ENCODE assay signal across 33 mouse cellular contexts in genomic region chr1:93035981-93036380, GRCm38 (mm10). TPM values are rescaled to one million over a fixed set of nuclear protein-coding genes. Genes with fewer than 3 reads are reported as not detected.
A peak's percentile ranks its signal among the peaks of the same experiment; 100 is the strongest.
DNase-seq lines count a peak whose midpoint lies in the region; ATAC-seq and TF ChIP-seq lines count a peak whose summit lies in the region.
"Had no signal": no experiment of that assay in that cellular context is flagged by ENCODE, and none has a peak within 500 bp of the region (broad histone marks: within the 10 kb centered on the region; RNA-seq: fewer than 3 reads in every experiment).

No protein-coding gene starts in this region.

- no peak overlapping the region for H3K4me3 ChIP-seq in forebrain, postnatal 0 days (ENCODE audit: low read depth, low read length)
- H3K4me3 ChIP-seq in forebrain, embryonic 16.5 days (replicated peaks; ENCODE audit: low read length): no peak overlapping the region
- no peak overlapping the region for H3K4me3 ChIP-seq in heart, postnatal 0 days (ENCODE audit: low read depth, low read length)
- H3K4me3 ChIP-seq in heart, embryonic 10.5 days: no peak overlapping the region
- H3K4me3 ChIP-seq in hindbrain, embryonic 15.5 days: no peak overlapping the region
- H3K4me3 ChIP-seq in hindbrain, embryonic 13.5 days: no peak overlapping the region
- no peak overlapping the region for H3K4me3 ChIP-seq in midbrain, postnatal 0 days (ENCODE audit: low read depth, low read length)
- no peak overlapping the region for H3K4me3 ChIP-seq in midbrain, embryonic 16.5 days (ENCODE audit: low read depth, low read length)
- H3K4me3 ChIP-seq: forebrain, embryonic 12.5 days; forebrain, embryonic 15.5 days; gastrocnemius, adult 2 months; heart, embryonic 12.5 days; intestine, embryonic 15.5 days; kidney, embryonic 15.5 days had no signal

- no peak for TF ChIP-seq CTCF in forebrain, postnatal 0 days (IDR thresholded peaks at IDR 0.05; ENCODE audit: low read depth)
- TF ChIP-seq CTCF in heart, postnatal 0 days (IDR thresholded peaks at IDR 0.05; ENCODE audit: low read depth): no peak
- TF ChIP-seq CTCF in midbrain, postnatal 0 days (IDR thresholded peaks at IDR 0.05): no peak

- H3K9ac ChIP-seq in forebrain, postnatal 0 days: no peak overlapping the region
- H3K9ac ChIP-seq in forebrain, embryonic 16.5 days (replicated peaks; ENCODE audit: low read depth, low read length): no peak overlapping the region
- no peak overlapping the region for H3K9ac ChIP-seq in heart, postnatal 0 days (replicated peaks; ENCODE audit: low read depth, low read length)
- no peak overlapping the region for H3K9ac ChIP-seq in hindbrain, embryonic 15.5 days
- no peak overlapping the region for H3K9ac ChIP-seq in hindbrain, embryonic 13.5 days
- no peak overlapping the region for H3K9ac ChIP-seq in midbrain, postnatal 0 days (replicated peaks; ENCODE audit: low read length, poor library complexity, severe bottlenecking)
- no peak overlapping the region for H3K9ac ChIP-seq in midbrain, embryonic 16.5 days (ENCODE audit: low read depth, low read length)
- H3K9ac ChIP-seq: forebrain, embryonic 12.5 days; forebrain, embryonic 15.5 days; heart, embryonic 12.5 days; intestine, embryonic 15.5 days; kidney, embryonic 15.5 days had no signal

- ATAC-seq in forebrain, postnatal 0 days: peak; percentile 8; the same call in 1 of the 2 replicates
- ATAC-seq in forebrain, embryonic 16.5 days: no peak
- ATAC-seq in heart, postnatal 0 days (ENCODE audit: insufficient read depth, low read depth): peak; percentile 31; the same call in 1 of the 2 replicates
- 0 out of 2 replicates have a peak, but pooled peaks have one; percentile 4 for ATAC-seq in hindbrain, embryonic 15.5 days (ENCODE audit: low FRiP score, low read depth)
- no peak for ATAC-seq in hindbrain, embryonic 13.5 days (ENCODE audit: low FRiP score)
- ATAC-seq in midbrain, postnatal 0 days (ENCODE audit: low FRiP score): no peak
- no peak for ATAC-seq in midbrain, embryonic 16.5 days
- ATAC-seq: forebrain, embryonic 15.5 days; intestine, embryonic 15.5 days; Patski had no signal

- peaks cover 98% of the 10 kb centered on the region for H3K36me3 ChIP-seq in forebrain, postnatal 0 days (ENCODE audit: insufficient read depth)
- H3K36me3 ChIP-seq in forebrain, embryonic 16.5 days (ENCODE audit: control insufficient read depth, insufficient read depth): peaks cover 40% of the 10 kb centered on the region
- no peaks in the 10 kb centered on the region for H3K36me3 ChIP-seq in heart, postnatal 0 days (replicated peaks; ENCODE audit: control insufficient read depth, insufficient read depth, low read length)
- no peaks in the 10 kb centered on the region for H3K36me3 ChIP-seq in heart, embryonic 10.5 days
- peaks cover 93% of the 10 kb centered on the region for H3K36me3 ChIP-seq in hindbrain, embryonic 15.5 days
- H3K36me3 ChIP-seq in hindbrain, embryonic 13.5 days: peaks cover 99% of the 10 kb centered on the region
- peaks cover 94% of the 10 kb centered on the region for H3K36me3 ChIP-seq in midbrain, postnatal 0 days (ENCODE audit: insufficient read depth, low read length)
- H3K36me3 ChIP-seq in midbrain, embryonic 16.5 days (ENCODE audit: control insufficient read depth, insufficient read depth, low read length): peaks cover 79% of the 10 kb centered on the region
- H3K36me3 ChIP-seq: G1E; intestine, embryonic 15.5 days; kidney, embryonic 15.5 days had no signal

- H3K4me1 ChIP-seq in forebrain, postnatal 0 days (ENCODE audit: insufficient read depth): no peaks in the 10 kb centered on the region
- no peaks in the 10 kb centered on the region for H3K4me1 ChIP-seq in forebrain, embryonic 16.5 days (replicated peaks; ENCODE audit: control insufficient read depth, insufficient read depth, low read length)
- H3K4me1 ChIP-seq in heart, postnatal 0 days (ENCODE audit: control insufficient read depth, insufficient read depth): peaks cover 22% of the 10 kb centered on the region
- H3K4me1 ChIP-seq in heart, embryonic 10.5 days: peaks cover 27% of the 10 kb centered on the region
- no peaks in the 10 kb centered on the region for H3K4me1 ChIP-seq in hindbrain, embryonic 15.5 days (replicated peaks)
- H3K4me1 ChIP-seq in hindbrain, embryonic 13.5 days (replicated peaks): no peaks in the 10 kb centered on the region
- H3K4me1 ChIP-seq in midbrain, postnatal 0 days (ENCODE audit: insufficient read depth, low read length): no peaks in the 10 kb centered on the region
- H3K4me1 ChIP-seq in midbrain, embryonic 16.5 days (ENCODE audit: control insufficient read depth, insufficient read depth, low read length): no peaks in the 10 kb centered on the region
- H3K4me1 ChIP-seq: forebrain, embryonic 12.5 days; forebrain, embryonic 15.5 days; intestine, embryonic 15.5 days; kidney, embryonic 15.5 days had no signal

- 72% methylated on average over 4 of the region's 4 CpGs for WGBS in forebrain, postnatal 0 days
- 88% methylated on average over 4 of the region's 4 CpGs for WGBS in forebrain, embryonic 16.5 days
- 38% methylated on average over 4 of the region's 4 CpGs for WGBS in heart, postnatal 0 days
- WGBS in heart, embryonic 10.5 days: 70% methylated on average over 4 of the region's 4 CpGs
- WGBS in hindbrain, embryonic 15.5 days: 78% methylated on average over 4 of the region's 4 CpGs
- WGBS in hindbrain, embryonic 13.5 days: 75% methylated on average over 4 of the region's 4 CpGs
- 83% methylated on average over 4 of the region's 4 CpGs for WGBS in midbrain, postnatal 0 days
- 70% methylated on average over 4 of the region's 4 CpGs for WGBS in midbrain, embryonic 16.5 days

- H3K27me3 ChIP-seq in forebrain, postnatal 0 days (ENCODE audit: insufficient read depth, low read length): no peaks in the 10 kb centered on the region
- no peaks in the 10 kb centered on the region for H3K27me3 ChIP-seq in forebrain, embryonic 16.5 days (replicated peaks; ENCODE audit: control insufficient read depth, insufficient read depth, low read length)
- H3K27me3 ChIP-seq in heart, postnatal 0 days (ENCODE audit: control insufficient read depth, insufficient read depth, low read length): no peaks in the 10 kb centered on the region
- no peaks in the 10 kb centered on the region for H3K27me3 ChIP-seq in heart, embryonic 10.5 days (ENCODE audit: insufficient read depth, poor library complexity, severe bottlenecking)
- no peaks in the 10 kb centered on the region for H3K27me3 ChIP-seq in hindbrain, embryonic 15.5 days
- H3K27me3 ChIP-seq in hindbrain, embryonic 13.5 days: no peaks in the 10 kb centered on the region
- H3K27me3 ChIP-seq in midbrain, postnatal 0 days (ENCODE audit: insufficient read depth, low read length): no peaks in the 10 kb centered on the region
- no peaks in the 10 kb centered on the region for H3K27me3 ChIP-seq in midbrain, embryonic 16.5 days (ENCODE audit: control insufficient read depth, insufficient read depth, low read depth, low read length)
- H3K27me3 ChIP-seq: forebrain, embryonic 12.5 days; forebrain, embryonic 15.5 days; heart, embryonic 12.5 days; intestine, embryonic 15.5 days; kidney, embryonic 15.5 days had no signal

- no peak overlapping the region for H3K4me2 ChIP-seq in forebrain, postnatal 0 days (ENCODE audit: low read depth)
- H3K4me2 ChIP-seq in forebrain, embryonic 16.5 days (ENCODE audit: low read length): no peak overlapping the region
- no peak overlapping the region for H3K4me2 ChIP-seq in heart, postnatal 0 days (ENCODE audit: low read depth, low read length)
- H3K4me2 ChIP-seq in hindbrain, embryonic 15.5 days: no peak overlapping the region
- no peak overlapping the region for H3K4me2 ChIP-seq in hindbrain, embryonic 13.5 days
- no peak overlapping the region for H3K4me2 ChIP-seq in midbrain, postnatal 0 days (ENCODE audit: low read depth, low read length, poor library complexity, severe bottlenecking)
- no peak overlapping the region for H3K4me2 ChIP-seq in midbrain, embryonic 16.5 days (ENCODE audit: low read length)
- H3K4me2 ChIP-seq: forebrain, embryonic 12.5 days; forebrain, embryonic 15.5 days; heart, embryonic 12.5 days; intestine, embryonic 15.5 days; kidney, embryonic 15.5 days had no signal

- no peak for DNase-seq in forebrain, postnatal 0 days
- peak; percentile 15 for DNase-seq in heart, postnatal 0 days (ENCODE audit: low spot score)
- DNase-seq in heart, embryonic 10.5 days (ENCODE audit: low spot score): no peak
- DNase-seq in midbrain, postnatal 0 days (ENCODE audit: low spot score): peak; percentile 43
- DNase-seq: adrenal gland, postnatal 10 days; adrenal gland, postnatal 36 days; B cell, adult 2 months; cerebellum, adult 18-20 months; cerebellum, adult 9-10 months; cerebellum, postnatal 14 days; gastrocnemius, adult 2 months; gastrocnemius, postnatal 14 days; heart, adult 11 months; heart, postnatal 36 days; kidney, adult 11 months; kidney, adult 8-10 months had no signal

- TF ChIP-seq EP300 in heart, postnatal 0 days (IDR thresholded peaks at IDR 0.05; ENCODE audit: low read depth): no peak

- no peak overlapping the region for H3K27ac ChIP-seq in forebrain, postnatal 0 days (ENCODE audit: low read depth, low read length)
- H3K27ac ChIP-seq in forebrain, embryonic 16.5 days (ENCODE audit: low read length): no peak overlapping the region
- 0 out of 2 replicates have a peak overlapping the region, but pooled peaks have one; percentile 20 for H3K27ac ChIP-seq in heart, postnatal 0 days (ENCODE audit: low read depth)
- no peak overlapping the region for H3K27ac ChIP-seq in heart, embryonic 10.5 days
- H3K27ac ChIP-seq in hindbrain, embryonic 15.5 days (replicated peaks): no peak overlapping the region
- no peak overlapping the region for H3K27ac ChIP-seq in hindbrain, embryonic 13.5 days
- no peak overlapping the region for H3K27ac ChIP-seq in midbrain, postnatal 0 days (ENCODE audit: low read depth, low read length)
- no peak overlapping the region for H3K27ac ChIP-seq in midbrain, embryonic 16.5 days (ENCODE audit: low read length)
- H3K27ac ChIP-seq: forebrain, embryonic 12.5 days; forebrain, embryonic 15.5 days; gastrocnemius, adult 2 months; intestine, embryonic 15.5 days; kidney, embryonic 15.5 days had no signal

- no peaks in the 10 kb centered on the region for H3K9me3 ChIP-seq in forebrain, postnatal 0 days (ENCODE audit: low read length)
- H3K9me3 ChIP-seq in forebrain, embryonic 16.5 days (ENCODE audit: control insufficient read depth, low read length): no peaks in the 10 kb centered on the region
- H3K9me3 ChIP-seq in heart, postnatal 0 days (replicated peaks; ENCODE audit: control insufficient read depth, low read length): no peaks in the 10 kb centered on the region
- peaks cover 2% of the 10 kb centered on the region; the same call in 1 of the 2 replicates for H3K9me3 ChIP-seq in heart, embryonic 10.5 days
- H3K9me3 ChIP-seq in hindbrain, embryonic 15.5 days: no peaks in the 10 kb centered on the region
- no peaks in the 10 kb centered on the region for H3K9me3 ChIP-seq in hindbrain, embryonic 13.5 days
- H3K9me3 ChIP-seq in midbrain, postnatal 0 days (ENCODE audit: low read length): no peaks in the 10 kb centered on the region
- H3K9me3 ChIP-seq in midbrain, embryonic 16.5 days (replicated peaks; ENCODE audit: control insufficient read depth, low read length, poor library complexity, severe bottlenecking): no peaks in the 10 kb centered on the region
- H3K9me3 ChIP-seq: forebrain, embryonic 12.5 days; forebrain, embryonic 15.5 days; G1E; intestine, embryonic 15.5 days had no signal

RNA-seq across cellular contexts. Expression of gene Aqp12, which starts 29.8 kb away (rescaled TPM):
- total RNA-seq in forebrain, postnatal 0 days (2014; rRNA removed): not detected in 2 replicates
- polyA plus RNA-seq in forebrain, postnatal 0 days (2015; fragmentation: Nextera tagmentation; extraction: Ambion mirVana): not detected in 2 replicates
- polyA plus RNA-seq in forebrain, embryonic 16.5 days (2015; fragmentation: Nextera tagmentation; extraction: Ambion mirVana): not detected in 2 replicates
- not detected in 2 replicates for total RNA-seq in heart, postnatal 0 days (2014; rRNA removed; ENCODE audit: low replicate concordance)
- polyA plus RNA-seq in heart, postnatal 0 days (2015; fragmentation: Nextera tagmentation; extraction: Ambion mirVana): not detected in 2 replicates
- polyA plus RNA-seq in heart, embryonic 10.5 days (2016; fragmentation: Nextera tagmentation; extraction: Ambion mirVana): not detected in 2 replicates
- polyA plus RNA-seq in hindbrain, embryonic 15.5 days (2015; fragmentation: Nextera tagmentation; extraction: Ambion mirVana): not detected in 2 replicates
- polyA plus RNA-seq in hindbrain, embryonic 13.5 days (2015; fragmentation: Nextera tagmentation; extraction: Ambion mirVana): not detected in 2 replicates
- total RNA-seq in midbrain, postnatal 0 days (2014; rRNA removed): not detected in 2 replicates
- not detected in 2 replicates for polyA plus RNA-seq in midbrain, postnatal 0 days (2015; fragmentation: Nextera tagmentation; extraction: Ambion mirVana)
- polyA plus RNA-seq in midbrain, embryonic 16.5 days (2015; fragmentation: Nextera tagmentation; extraction: Ambion mirVana): not detected in 2 replicates
- total RNA-seq: adrenal gland, postnatal 36 days; CH12.LX; G1E; gastrocnemius, adult 2 months; gastrocnemius, postnatal 14 days; gastrocnemius, postnatal 4 days; heart, postnatal 10 days; heart, postnatal 36 days had no signal
- polyA plus RNA-seq: embryonic facial prominence, embryonic 11.5 days; embryonic facial prominence, embryonic 14.5 days; forebrain, embryonic 12.5 days; forebrain, embryonic 15.5 days; frontal cortex, adult 2 months; G1E; heart, embryonic 12.5 days; kidney, embryonic 15.5 days; Patski had no signal

Comparison
In these comparisons a context has a peak if more than half of its experiments do, and no peak if none do; other contexts are left out.
1. ATAC-seq: peak in forebrain, postnatal 0 days (single experiment), heart, postnatal 0 days (single experiment) and hindbrain, embryonic 15.5 days (single experiment); none in forebrain, embryonic 16.5 days (single experiment), hindbrain, embryonic 13.5 days (single experiment), midbrain, postnatal 0 days (single experiment) and midbrain, embryonic 16.5 days (single experiment).
2. DNase-seq: peak in heart, postnatal 0 days (single experiment) and midbrain, postnatal 0 days (single experiment); none in forebrain, postnatal 0 days (single experiment) and heart, embryonic 10.5 days (single experiment).